ENCODE assay signal across 11 mouse cellular contexts in the genomic region with DNA sequence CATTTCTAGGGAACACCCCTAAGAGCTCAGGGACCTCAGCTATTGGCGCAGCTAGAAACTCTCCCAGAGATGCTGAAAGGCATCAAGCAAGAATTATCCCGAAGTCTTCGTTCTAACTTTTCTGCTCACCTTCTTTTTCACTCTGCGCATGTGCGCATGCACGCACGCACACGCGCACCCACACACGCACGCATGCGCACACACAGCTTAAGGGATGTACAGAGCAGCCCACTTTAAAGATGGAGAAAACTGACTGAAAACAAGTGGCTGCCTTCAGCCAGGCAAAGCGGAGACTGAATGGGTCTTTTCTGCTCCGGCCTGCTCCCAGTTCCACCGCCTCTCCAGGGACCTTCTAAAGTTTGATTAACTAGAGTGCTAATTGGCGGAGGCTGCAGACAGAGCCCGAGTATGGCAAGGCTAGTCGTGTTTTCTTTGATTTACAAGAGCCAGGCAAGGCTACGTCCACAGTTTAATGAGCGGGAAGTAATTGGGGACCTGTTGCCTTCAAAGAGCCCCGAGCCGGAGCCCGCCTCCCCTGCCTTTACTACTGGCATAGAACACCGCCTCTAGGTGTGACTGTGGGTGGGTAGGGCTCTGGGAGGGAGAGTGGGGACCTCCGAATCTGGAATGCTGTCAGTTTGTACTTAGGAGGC.
DNase-seq lines count a peak whose midpoint lies in the region; ATAC-seq lines count a peak whose summit lies in the region.
"Had no signal": no experiment of that assay in that cellular context is flagged by ENCODE, and none has a peak within 500 bp of the region (broad histone marks: within the 10 kb centered on the region; RNA-seq: fewer than 3 reads in every experiment).

No protein-coding gene starts in this region.

- H3K4me2 ChIP-seq in midbrain, embryonic 13.5 days (replicated peaks), result no peak overlapping the region
- H3K4me2 ChIP-seq: embryonic facial prominence, embryonic 15.5 days; neural tube, embryonic 12.5 days had no signal

- no peaks in the 10 kb centered on the region for H3K9me3 ChIP-seq in midbrain, embryonic 10.5 days (replicated peaks)
- no peaks in the 10 kb centered on the region for H3K9me3 ChIP-seq in midbrain, embryonic 13.5 days
- H3K9me3 ChIP-seq: embryonic facial prominence, embryonic 15.5 days; neural tube, embryonic 12.5 days had no signal

- peak overlapping the region; percentile 57; the same call in 1 of the 2 replicates for H3K27ac ChIP-seq in midbrain, embryonic 10.5 days (replicated peaks)
- no peak overlapping the region for H3K27ac ChIP-seq in midbrain, embryonic 13.5 days
- H3K27ac ChIP-seq: embryonic facial prominence, embryonic 15.5 days; neural tube, embryonic 12.5 days had no signal

- H3K36me3 ChIP-seq in midbrain, embryonic 10.5 days, result no peaks in the 10 kb centered on the region
- H3K36me3 ChIP-seq in midbrain, embryonic 13.5 days, result no peaks in the 10 kb centered on the region
- H3K36me3 ChIP-seq: embryonic facial prominence, embryonic 15.5 days; neural tube, embryonic 12.5 days had no signal

- intact Hi-C loops in heart, postnatal 25 days (cut with DNase I), result loop anchor here (5.0 to 10.0 kb wide), 3 partner anchors 817 to 1607 kb away; no protein-coding TSS in a partner anchor

- peaks cover 49% of the 10 kb centered on the region for H3K4me1 ChIP-seq in midbrain, embryonic 10.5 days
- H3K4me1 ChIP-seq in midbrain, embryonic 13.5 days (replicated peaks), result peaks cover 33% of the 10 kb centered on the region

- H3K9ac ChIP-seq in midbrain, embryonic 13.5 days (replicated peaks), result no peak overlapping the region
- H3K9ac ChIP-seq: embryonic facial prominence, embryonic 15.5 days; neural tube, embryonic 12.5 days had no signal

- H3K4me3 ChIP-seq in midbrain, embryonic 10.5 days, result no peak overlapping the region
- no peak overlapping the region for H3K4me3 ChIP-seq in midbrain, embryonic 13.5 days (replicated peaks)
- H3K4me3 ChIP-seq: embryonic facial prominence, embryonic 15.5 days; neural tube, embryonic 12.5 days had no signal

- H3K27me3 ChIP-seq in midbrain, embryonic 10.5 days (ENCODE audit: low read depth, poor library complexity, severe bottlenecking), result peaks cover 55% of the 10 kb centered on the region
- peaks cover 44% of the 10 kb centered on the region for H3K27me3 ChIP-seq in midbrain, embryonic 13.5 days
- H3K27me3 ChIP-seq: embryonic facial prominence, embryonic 15.5 days had no signal

- peak; percentile 64 for ATAC-seq in frontal cortex, adult (ENCODE audit: low TSS enrichment)
- ATAC-seq in midbrain, embryonic 13.5 days, result no peak

- DNase-seq in frontal cortex, adult 2 months (ENCODE audit: extremely low spot score in 1 of 2, low spot score in 1 of 2), result no peak
- DNase-seq in midbrain, embryonic 10.5 days (ENCODE audit: low spot score), result no peak
- DNase-seq in forelimb bud, embryonic 11.5 days (ENCODE audit: low read depth, low spot score), result peak; percentile 82
- peak; percentile 15 for DNase-seq in right cerebral cortex, postnatal 4 days
- DNase-seq in cerebellum, postnatal 25 days, result no peak
- DNase-seq in heart, postnatal 25 days (ENCODE audit: low spot score), result no peak
- DNase-seq: gastrocnemius, postnatal 10 days had no signal

- WGBS in midbrain, embryonic 10.5 days, result 84% methylated on average over 25 of the region's 25 CpGs
- WGBS in midbrain, embryonic 13.5 days, result 75% methylated on average over 25 of the region's 25 CpGs

Comparison
In these comparisons a context has a peak if more than half of its experiments do, and no peak if none do; other contexts are left out.
1. DNase-seq: peak in forelimb bud, embryonic 11.5 days (single experiment) and right cerebral cortex, postnatal 4 days (single experiment); none in frontal cortex, adult 2 months (0 of 2), midbrain, embryonic 10.5 days (single experiment), cerebellum, postnatal 25 days (0 of 2) and heart, postnatal 25 days (single experiment).